ENCODE assay signal across 8 mouse cellular contexts in the genomic region with DNA sequence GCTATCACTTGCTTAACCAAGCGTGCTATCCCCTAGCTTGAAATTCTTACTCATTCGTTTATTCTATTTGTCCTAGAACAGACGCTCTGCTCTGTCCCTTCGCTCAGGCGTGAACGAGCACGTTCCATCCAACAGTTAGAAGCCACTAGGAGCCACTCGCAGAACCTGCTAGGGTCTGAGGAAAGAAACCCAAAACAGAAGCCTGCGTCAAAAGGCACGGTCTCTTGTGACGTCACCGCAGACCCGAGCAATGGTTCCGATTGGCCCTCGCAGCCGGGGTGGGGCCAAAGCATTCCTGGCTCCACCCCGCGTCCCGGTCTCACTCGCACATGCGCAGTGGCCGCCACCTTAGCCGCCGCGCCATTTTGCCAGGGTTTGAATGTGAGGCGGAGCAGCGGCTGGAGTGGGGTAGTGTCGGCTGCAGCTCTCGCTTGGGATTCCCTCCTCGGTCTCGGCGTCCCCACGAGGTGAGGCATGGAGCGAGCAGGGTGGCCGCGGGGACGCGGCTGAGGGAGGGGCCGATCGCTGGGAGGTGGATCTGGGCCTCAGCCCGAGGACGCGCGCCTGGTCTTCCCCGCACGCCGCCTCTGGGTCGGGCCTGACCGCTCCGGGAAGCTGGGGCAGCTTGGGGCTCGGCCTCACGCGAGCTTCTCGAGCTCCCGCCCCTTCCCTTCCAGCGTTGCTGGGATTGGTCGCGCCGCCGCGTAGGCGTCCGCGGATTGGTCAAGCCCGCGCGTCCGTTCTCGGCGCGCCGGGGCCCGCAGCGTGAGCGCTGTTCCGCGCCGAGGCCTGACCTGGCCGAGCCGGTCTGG. TPM values are rescaled to one million over a fixed set of nuclear protein-coding genes. Genes with fewer than 3 reads are reported as not detected.
DNase-seq lines count a peak whose midpoint lies in the region; ATAC-seq and TF ChIP-seq lines count a peak whose summit lies in the region.

A gene (plus strand): TSS at position 330 of the 812 bp plus-strand sequence.

- peak; percentile 93 for ATAC-seq in activated CD4-positive, CD25-positive, alpha-beta regulatory T cell, adult 4 months

- peak within 1 kb of the TSS; percentile 96 for H3K27ac ChIP-seq in cortical plate, adult 2 months (ENCODE audit: insufficient read depth, low read length)

- H3K4me1 ChIP-seq in cortical plate, adult 2 months (ENCODE audit: control insufficient read depth, insufficient read depth, low read length), result peaks cover 3% of the 10 kb centered on the region; the same call in 1 of the 2 replicates
- H3K4me1 ChIP-seq in megakaryocyte, embryonic 14.5 days, result peaks cover 49% of the 10 kb centered on the region

- peaks cover 21% of the 10 kb centered on the region for H3K36me3 ChIP-seq in megakaryocyte, embryonic 14.5 days (replicated peaks; ENCODE audit: low read length)

- TF ChIP-seq CTCF in cortical plate, adult 2 months (IDR thresholded peaks at IDR 0.05; ENCODE audit: extremely low read depth, insufficient read depth, low read length), result no peak

- peak; percentile 92 for TF ChIP-seq POLR2A in cortical plate, adult 2 months (IDR thresholded peaks at IDR 0.05; ENCODE audit: extremely low read depth, insufficient read depth, low read length)

- no peaks in the 10 kb centered on the region for H3K27me3 ChIP-seq in megakaryocyte, embryonic 14.5 days (replicated peaks)

- H3K9me3 ChIP-seq in megakaryocyte, embryonic 14.5 days, result no peaks in the 10 kb centered on the region

- DNase-seq in gastrocnemius, adult 8-10 months (ENCODE audit: low spot score in 2 of 2), result peak; percentile 93
- peak; percentile 93 for DNase-seq in hindlimb bud, embryonic 11.5 days (ENCODE audit: extremely low spot score, low read depth, low spot score)
- DNase-seq in left cerebral cortex, adult 8-10 months (ENCODE audit: low spot score in 2 of 2), result peak; percentile 96
- DNase-seq in right cerebral cortex, postnatal 10 days (ENCODE audit: low spot score in 2 of 2), result peak; percentile 99
- peak; percentile 98 for DNase-seq in urinary bladder, postnatal 25 days (ENCODE audit: low spot score)

- peak within 1 kb of the TSS; percentile 63 for H3K4me3 ChIP-seq in cortical plate, adult 2 months (ENCODE audit: insufficient read depth, low read length)
- peak within 1 kb of the TSS; percentile 98 for H3K4me3 ChIP-seq in megakaryocyte, embryonic 14.5 days (replicated peaks)

RNA-seq across cellular contexts. Expression of the gene that starts here (rescaled TPM):
- 10 to 100 TPM; 59.7 to 65.0 TPM for polyA plus RNA-seq in activated CD4-positive, CD25-positive, alpha-beta regulatory T cell, adult 4 months (2017; shearing (Covaris generic))
- polyA plus RNA-seq in cortical plate, adult 2 months (2012; rRNA removed), result 44.3 and 45.1 TPM in 2 replicates
- 10 to 100 TPM; 51.5 to 63.7 (median 53.4) TPM for total RNA-seq in gastrocnemius, adult 8-10 months (2022)
- total RNA-seq in left cerebral cortex, adult 8-10 months (2022), result 10 to 100 TPM; 55.4 to 61.0 (median 58.1) TPM
- 3.6 TPM in 1 of 2 replicates, not detected in the other for polyA plus RNA-seq in megakaryocyte, embryonic 14.5 days (2012; ENCODE audit: insufficient read depth, low replicate concordance)

Comparison
In these comparisons a context has a peak if more than half of its experiments do, and no peak if none do; other contexts are left out.
1. Peak in every context shown above with its lines: DNase-seq, ATAC-seq, H3K4me3 ChIP-seq and H3K27ac ChIP-seq.